Mouse (Mus musculus) midbrain, embryonic 13.5 days (tissue): Measurements from ENCODE around the gene Batf3. TPM values are rescaled to one million over a fixed set of nuclear protein-coding genes. Genes with fewer than 3 reads are reported as not detected.
"Not testable (repeated sequence)": the region's sequence is repeated elsewhere in the genome, so short reads cannot be mapped to it uniquely, and the experiment has no call there.

Source experiments
- ATAC-seq: fragments of 200-750 bp; cut with Nextera tagmentation; 2 replicates; pipeline ENCODE4 v1.8.0; 2017; ENCODE audit warnings: mild to moderate bottlenecking, moderate TSS enrichment, moderate library complexity
- H3K27ac ChIP-seq: fragments of 300-500 bp; sonication (generic); 2 replicates; pipeline ENCODE4 v1.5.1; 2015; ENCODE audit warnings: inconsistent platforms, mild to moderate bottlenecking, moderate library complexity
- H3K27me3 ChIP-seq: fragments of 300-500 bp; sonication (generic); 2 replicates; pipeline ENCODE4 v1.6.1; 2015; ENCODE audit warnings: mild to moderate bottlenecking, inconsistent platforms
- H3K36me3 ChIP-seq: fragments of 300-500 bp; sonication (generic); 2 replicates; pipeline ENCODE4 v1.6.1; 2015; ENCODE audit warnings: mild to moderate bottlenecking, inconsistent platforms
- H3K4me1 ChIP-seq: fragments of 300-500 bp; sonication (generic); replicated peaks from 2 replicates; pipeline ENCODE4 v1.6.1; 2015; ENCODE audit warnings: inconsistent platforms
- H3K4me2 ChIP-seq: fragments of 300-500 bp; sonication (generic); replicated peaks from 2 replicates; pipeline ENCODE4 v1.6.1; 2015; ENCODE audit warnings: moderate library complexity, mild to moderate bottlenecking, inconsistent platforms
- H3K4me3 ChIP-seq: fragments of 300-500 bp; sonication (generic); replicated peaks from 2 replicates; pipeline ENCODE4 v1.5.1; 2015; ENCODE audit warnings: mild to moderate bottlenecking, inconsistent platforms
- H3K9ac ChIP-seq: fragments of 300-500 bp; sonication (generic); replicated peaks from 2 replicates; pipeline ENCODE4 v1.6.1; 2015; ENCODE audit warnings: mild to moderate bottlenecking, inconsistent platforms
- H3K9me3 ChIP-seq: fragments of 300-500 bp; sonication (generic); 2 replicates; pipeline ENCODE4 v1.6.1; 2016; ENCODE audit warnings: mild to moderate bottlenecking, inconsistent platforms
- WGBS: fragments of 180-500 bp; shearing (Covaris S2); methylation state at CpG from one replicate; pipeline ENCODE4 v1.1.7; 2015; 5-methylcytosine and 5-hydroxymethylcytosine counted together
- polyA plus RNA-seq: library from polyadenylated mRNA; unstranded; fragments of >200 nt; fragmentation: Nextera tagmentation; extraction: Ambion mirVana; gene quantifications from 2 replicates; pipeline ENCODE4 v1.2.1, GENCODE M21; 2015

Gene Batf3
- polyA plus RNA-seq, 1 experiment from 2014 or later = 1.3 TPM

GRCm38 (mm10) chr1:191140983-191141382 lies 43.3 kb downstream of the Batf3 start:
- no peaks in the 10 kb centered on the region for H3K9me3 ChIP-seq
- H3K9ac ChIP-seq = no peak overlapping the region
- no peak overlapping the region for H3K4me3 ChIP-seq
- H3K27ac ChIP-seq = no peak overlapping the region
- H3K27me3 ChIP-seq = no peaks in the 10 kb centered on the region
- H3K4me2 ChIP-seq = no peak overlapping the region
- no peaks in the 10 kb centered on the region for H3K36me3 ChIP-seq
- 84% methylated on average over 8 of the region's 8 CpGs for WGBS
- ATAC-seq = no peak
- no peaks in the 10 kb centered on the region for H3K4me1 ChIP-seq

DNA sequence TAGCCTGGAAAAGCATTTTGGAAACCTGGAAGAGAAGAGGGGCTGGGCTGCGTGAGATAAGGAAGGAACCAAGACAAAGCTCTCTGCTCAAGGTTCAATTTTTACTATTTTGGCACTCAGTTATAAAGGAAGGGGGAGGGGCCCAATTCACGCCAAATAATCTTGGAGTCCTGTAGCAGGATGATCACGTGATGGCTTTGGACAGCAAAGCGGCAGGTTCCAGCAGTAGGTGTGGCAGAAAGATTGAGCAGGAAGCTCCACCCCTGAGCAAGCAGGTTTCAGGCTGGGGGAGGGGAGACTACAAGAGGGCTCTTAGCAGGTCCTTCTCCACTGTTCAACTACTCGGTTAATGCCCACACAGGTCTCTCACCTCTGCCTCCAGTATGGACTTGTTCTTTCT lies 51.8 kb downstream of the Batf3 start:
- not testable (repeated sequence) for H3K9ac ChIP-seq, ATAC-seq, H3K4me1 ChIP-seq, H3K9me3 ChIP-seq, H3K4me3 ChIP-seq, H3K27ac ChIP-seq, H3K27me3 ChIP-seq, H3K4me2 ChIP-seq, H3K36me3 ChIP-seq
- 88% methylated on average over 5 of the region's 5 CpGs for WGBS

DNA sequence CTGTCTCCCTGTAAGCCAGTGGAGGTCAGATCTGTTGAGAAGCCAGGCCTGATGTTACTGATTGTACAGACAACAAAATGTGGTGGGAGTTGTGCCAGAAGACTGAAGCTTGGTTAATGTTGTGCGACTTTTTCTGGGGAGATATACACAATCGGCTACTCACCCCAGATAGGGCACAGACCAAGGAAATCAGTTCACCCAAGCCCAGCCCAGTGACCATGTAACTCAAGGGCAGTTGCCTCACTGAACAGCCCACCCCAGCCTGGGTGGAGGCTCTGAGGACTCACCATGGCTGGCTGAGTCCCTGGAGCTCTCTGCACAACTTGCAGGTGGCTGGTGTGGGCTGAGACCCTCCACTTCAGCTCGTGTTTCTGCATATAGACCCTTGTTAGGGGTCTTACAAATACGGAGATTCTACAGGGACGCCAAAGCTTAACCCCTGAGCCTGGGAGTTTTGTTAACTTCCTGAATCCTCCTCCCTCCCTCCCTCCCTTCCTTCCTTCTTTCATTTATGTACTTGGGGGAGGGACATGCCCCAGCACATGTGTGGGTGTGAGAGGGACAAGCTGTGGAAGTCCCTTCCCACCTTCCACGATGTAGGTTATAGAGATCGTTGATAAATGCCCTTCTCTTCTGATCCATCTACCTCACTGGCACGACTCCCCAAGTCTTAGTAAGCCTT lies 53.4 kb downstream of the Batf3 start:
- 82% methylated on average over 8 of the region's 8 CpGs for WGBS
- Histone ChIP-seq H3K9ac (no peak overlapping the region), H3K4me2 (no peak overlapping the region), H3K9me3 (peaks cover under 1% of the 10 kb centered on the region; the same call in 1 of the 2 replicates), H3K4me1 (no peaks in the 10 kb centered on the region), H3K4me3 (no peak overlapping the region), H3K27ac (no peak overlapping the region), H3K27me3 (no peaks in the 10 kb centered on the region), H3K36me3 (no peaks in the 10 kb centered on the region)
- no peak for ATAC-seq

- Histone ChIP-seq H3K27ac (no peak overlapping the region), H3K9ac (no peak overlapping the region), H3K4me3 (no peak overlapping the region), H3K9me3 (peaks cover 11% of the 10 kb centered on the region; the same call in 1 of the 2 replicates), H3K4me1 (no peaks in the 10 kb centered on the region), H3K27me3 (no peaks in the 10 kb centered on the region), H3K36me3 (no peaks in the 10 kb centered on the region), H3K4me2 (no peak overlapping the region)
- WGBS = 19% methylated on average over 4 of the region's 4 CpGs
- ATAC-seq = no peak
These were observed 55.4 kb downstream of the Batf3 start for GRCm38 (mm10) chr1:191153052-191153451.

GRCm38 (mm10) chr1:191154314-191154713 lies 56.7 kb downstream of the Batf3 start:
- no peak overlapping the region for H3K27ac ChIP-seq
- H3K4me2 ChIP-seq = no peak overlapping the region
- H3K4me1 ChIP-seq = no peaks in the 10 kb centered on the region
- no peak for ATAC-seq
- H3K36me3 ChIP-seq = no peaks in the 10 kb centered on the region
- H3K4me3 ChIP-seq = no peak overlapping the region
- H3K9ac ChIP-seq = no peak overlapping the region
- 76% methylated on average over 3 of the region's 3 CpGs for WGBS
- no peaks in the 10 kb centered on the region for H3K27me3 ChIP-seq
- peaks cover 11% of the 10 kb centered on the region; the same call in 1 of the 2 replicates for H3K9me3 ChIP-seq

Other genes with a start within 250 kb of the Batf3 start
- gene Rps6kc1, start 186.1 kb upstream of the Batf3 start, polyA plus RNA-seq = 28.8 and 28.9 TPM in 2 replicates
- 57.7 and 64.0 TPM in 2 replicates for gene Angel2, start 172.7 kb upstream of the Batf3 start, polyA plus RNA-seq
- gene Vash2, start 118.6 kb upstream of the Batf3 start, polyA plus RNA-seq = 77.2 and 77.5 TPM in 2 replicates
- gene Flvcr1, start 71.7 kb upstream of the Batf3 start, polyA plus RNA-seq = 7.2 and 7.9 TPM in 2 replicates
- not detected in 2 replicates for gene Spata45, start 61.2 kb upstream of the Batf3 start, polyA plus RNA-seq
- 14.8 and 15.5 TPM in 2 replicates for gene Tatdn3, start 34.9 kb upstream of the Batf3 start, polyA plus RNA-seq
- 10.2 and 10.8 TPM in 2 replicates for gene Nsl1, start 34.8 kb upstream of the Batf3 start, polyA plus RNA-seq
- gene Fam71a, start 67.0 kb downstream of the Batf3 start, polyA plus RNA-seq = not detected in 2 replicates
- gene Atf3, start 120.2 kb downstream of the Batf3 start, polyA plus RNA-seq = 0.83 and 1.2 TPM in 2 replicates
- gene Nenf, start 220.3 kb downstream of the Batf3 start, polyA plus RNA-seq = 81.7 and 87.5 TPM in 2 replicates
- gene Tmem206, start 228.1 kb downstream of the Batf3 start, polyA plus RNA-seq = 46.9 and 48.7 TPM in 2 replicates